Comparison of ENCODE assay signal across 11 mouse cellular contexts in genomic region chr14:29228976-29229716, GRCm38 (mm10).
A peak's percentile ranks its signal among the peaks of the same experiment; 100 is the strongest.
DNase-seq lines count a peak whose midpoint lies in the region; ATAC-seq and TF ChIP-seq lines count a peak whose summit lies in the region.
"Had no signal": no experiment of that assay in that cellular context is flagged by ENCODE, and none has a peak within 500 bp of the region (broad histone marks: within the 10 kb centered on the region; RNA-seq: fewer than 3 reads in every experiment).

No protein-coding gene starts in this region.

- H3K4me1 ChIP-seq in limb, embryonic 15.5 days = peaks cover 10% of the 10 kb centered on the region
- no peaks in the 10 kb centered on the region for H3K4me1 ChIP-seq in limb, embryonic 10.5 days
- peaks cover 27% of the 10 kb centered on the region for H3K4me1 ChIP-seq in embryonic facial prominence, embryonic 14.5 days (ENCODE audit: control insufficient read depth, insufficient read depth, low read length)
- H3K4me1 ChIP-seq in hindbrain, embryonic 14.5 days (replicated peaks; ENCODE audit: control insufficient read depth, insufficient read depth, low read length) = peaks cover 25% of the 10 kb centered on the region
- H3K4me1 ChIP-seq in neural tube, embryonic 11.5 days (ENCODE audit: control insufficient read depth, insufficient read depth, low read length) = no peaks in the 10 kb centered on the region; the same call in 1 of the 2 replicates
- no peaks in the 10 kb centered on the region for H3K4me1 ChIP-seq in liver, postnatal 0 days (ENCODE audit: insufficient read depth)
- H3K4me1 ChIP-seq: liver, embryonic 12.5 days; megakaryocyte, embryonic 14.5 days had no signal

- no peaks in the 10 kb centered on the region for H3K9me3 ChIP-seq in limb, embryonic 15.5 days
- H3K9me3 ChIP-seq in limb, embryonic 10.5 days (replicated peaks) = no peaks in the 10 kb centered on the region
- H3K9me3 ChIP-seq in embryonic facial prominence, embryonic 14.5 days (ENCODE audit: control insufficient read depth, low read length) = no peaks in the 10 kb centered on the region
- no peaks in the 10 kb centered on the region for H3K9me3 ChIP-seq in hindbrain, embryonic 14.5 days (ENCODE audit: control insufficient read depth, low read length)
- no peaks in the 10 kb centered on the region for H3K9me3 ChIP-seq in neural tube, embryonic 11.5 days (ENCODE audit: control insufficient read depth, low read length)
- H3K9me3 ChIP-seq in liver, postnatal 0 days (ENCODE audit: low read length) = no peaks in the 10 kb centered on the region
- H3K9me3 ChIP-seq: liver, embryonic 12.5 days had no signal

- no peak for TF ChIP-seq CTCF in liver, postnatal 0 days (IDR thresholded peaks at IDR 0.05; ENCODE audit: low read depth)

- H3K4me3 ChIP-seq in limb, embryonic 15.5 days = no peak overlapping the region
- H3K4me3 ChIP-seq in limb, embryonic 10.5 days = no peak overlapping the region
- H3K4me3 ChIP-seq in embryonic facial prominence, embryonic 14.5 days (ENCODE audit: low read depth, low read length) = no peak overlapping the region
- no peak overlapping the region for H3K4me3 ChIP-seq in hindbrain, embryonic 14.5 days (replicated peaks; ENCODE audit: low read length)
- no peak overlapping the region for H3K4me3 ChIP-seq in neural tube, embryonic 11.5 days (ENCODE audit: low read depth, low read length)
- no peak overlapping the region for H3K4me3 ChIP-seq in liver, postnatal 0 days (ENCODE audit: low read depth, low read length)
- H3K4me3 ChIP-seq: erythroblast, embryonic 14.5 days; liver, embryonic 12.5 days; megakaryocyte, embryonic 14.5 days had no signal

- no peaks in the 10 kb centered on the region for H3K36me3 ChIP-seq in limb, embryonic 15.5 days
- no peaks in the 10 kb centered on the region for H3K36me3 ChIP-seq in limb, embryonic 10.5 days
- no peaks in the 10 kb centered on the region for H3K36me3 ChIP-seq in embryonic facial prominence, embryonic 14.5 days (ENCODE audit: control insufficient read depth, insufficient read depth, low read length)
- no peaks in the 10 kb centered on the region for H3K36me3 ChIP-seq in hindbrain, embryonic 14.5 days (replicated peaks; ENCODE audit: control insufficient read depth, insufficient read depth)
- H3K36me3 ChIP-seq in neural tube, embryonic 11.5 days (ENCODE audit: control insufficient read depth, insufficient read depth, low read length) = no peaks in the 10 kb centered on the region
- H3K36me3 ChIP-seq in liver, postnatal 0 days (replicated peaks; ENCODE audit: insufficient read depth, low read length) = no peaks in the 10 kb centered on the region
- H3K36me3 ChIP-seq: liver, embryonic 12.5 days had no signal

- 57% methylated on average over 19 of the region's 19 CpGs for WGBS in limb, embryonic 15.5 days
- 67% methylated on average over 19 of the region's 19 CpGs for WGBS in limb, embryonic 10.5 days
- WGBS in embryonic facial prominence, embryonic 14.5 days = 37% methylated on average over 19 of the region's 19 CpGs
- 14% methylated on average over 19 of the region's 19 CpGs for WGBS in hindbrain, embryonic 14.5 days
- whole genome bisulfite sequencing in neural tube, embryonic 11.5 days = 47% methylated on average over 19 of the region's 19 CpGs
- WGBS in liver, postnatal 0 days (ENCODE audit: insufficient replicate concordance) = 60% methylated on average over 19 of the region's 19 CpGs

- H3K4me2 ChIP-seq in limb, embryonic 15.5 days = no peak overlapping the region
- peak overlapping the region; percentile 13; the same call in 1 of the 2 replicates for H3K4me2 ChIP-seq in embryonic facial prominence, embryonic 14.5 days (ENCODE audit: low read depth, low read length)
- H3K4me2 ChIP-seq in hindbrain, embryonic 14.5 days (replicated peaks) = peak overlapping the region; percentile 33
- H3K4me2 ChIP-seq in neural tube, embryonic 11.5 days (ENCODE audit: low read depth) = no peak overlapping the region
- no peak overlapping the region for H3K4me2 ChIP-seq in liver, postnatal 0 days (ENCODE audit: low read depth, low read length)
- H3K4me2 ChIP-seq: liver, embryonic 12.5 days had no signal

- H3K27me3 ChIP-seq in limb, embryonic 15.5 days = no peaks in the 10 kb centered on the region
- no peaks in the 10 kb centered on the region for H3K27me3 ChIP-seq in limb, embryonic 10.5 days (ENCODE audit: low read depth, poor library complexity, severe bottlenecking)
- H3K27me3 ChIP-seq in embryonic facial prominence, embryonic 14.5 days (replicated peaks; ENCODE audit: control insufficient read depth, insufficient read depth, low read length) = no peaks in the 10 kb centered on the region
- H3K27me3 ChIP-seq in hindbrain, embryonic 14.5 days (ENCODE audit: control insufficient read depth, insufficient read depth, low read length) = no peaks in the 10 kb centered on the region
- H3K27me3 ChIP-seq in neural tube, embryonic 11.5 days (ENCODE audit: control insufficient read depth, insufficient read depth, low read length) = no peaks in the 10 kb centered on the region
- no peaks in the 10 kb centered on the region for H3K27me3 ChIP-seq in liver, postnatal 0 days (ENCODE audit: insufficient read depth, low read length)
- H3K27me3 ChIP-seq: liver, embryonic 12.5 days; megakaryocyte, embryonic 14.5 days had no signal

- DNase-seq in limb, embryonic 10.5 days (ENCODE audit: low spot score) = no peak
- DNase-seq in embryonic facial prominence, embryonic 14.5 days (ENCODE audit: low spot score) = peak; percentile 85
- peak; percentile 37 for DNase-seq in hindbrain, embryonic 14.5 days (ENCODE audit: low spot score)
- DNase-seq in neural tube, embryonic 11.5 days (ENCODE audit: low spot score) = peak; percentile 25
- DNase-seq in gastrocnemius, adult 18-20 months (ENCODE audit: low spot score) = no peak
- no peak for DNase-seq in liver, postnatal 0 days

- H3K27ac ChIP-seq in limb, embryonic 15.5 days = peak overlapping the region; percentile 11; the same call in 1 of the 2 replicates
- no peak overlapping the region for H3K27ac ChIP-seq in limb, embryonic 10.5 days
- H3K27ac ChIP-seq in embryonic facial prominence, embryonic 14.5 days (replicated peaks; ENCODE audit: low read depth, low read length) = peak overlapping the region; percentile 70
- peak overlapping the region; percentile 75 for H3K27ac ChIP-seq in hindbrain, embryonic 14.5 days
- H3K27ac ChIP-seq in neural tube, embryonic 11.5 days (ENCODE audit: low read depth, low read length) = no peak overlapping the region
- no peak overlapping the region for H3K27ac ChIP-seq in liver, postnatal 0 days (ENCODE audit: low read depth)
- H3K27ac ChIP-seq: liver, embryonic 12.5 days had no signal

- no peak for ATAC-seq in limb, embryonic 15.5 days (ENCODE audit: insufficient number of reproducible peaks, low FRiP score, low TSS enrichment, low read depth)
- peak; percentile 37; the same call in 1 of the 2 replicates for ATAC-seq in embryonic facial prominence, embryonic 14.5 days (ENCODE audit: low read depth)
- no peak for ATAC-seq in hindbrain, embryonic 14.5 days (ENCODE audit: low FRiP score)
- ATAC-seq in neural tube, embryonic 11.5 days (ENCODE audit: insufficient read depth, low FRiP score, low TSS enrichment) = no peak
- no peak for ATAC-seq in liver, postnatal 0 days
- ATAC-seq: intestine, postnatal 0 days; liver, embryonic 12.5 days had no signal

- H3K9ac ChIP-seq in limb, embryonic 15.5 days = no peak overlapping the region
- H3K9ac ChIP-seq in embryonic facial prominence, embryonic 14.5 days (ENCODE audit: low read depth, low read length) = no peak overlapping the region
- H3K9ac ChIP-seq in hindbrain, embryonic 14.5 days = peak overlapping the region; percentile 16; the same call in 1 of the 2 replicates
- H3K9ac ChIP-seq in neural tube, embryonic 11.5 days (ENCODE audit: low read length) = no peak overlapping the region
- no peak overlapping the region for H3K9ac ChIP-seq in liver, postnatal 0 days (replicated peaks)
- H3K9ac ChIP-seq: liver, embryonic 12.5 days had no signal

- TF ChIP-seq EP300 in liver, postnatal 0 days (IDR thresholded peaks at IDR 0.05; ENCODE audit: low read depth) = no peak

Comparison
In these comparisons a context has a peak if more than half of its experiments do, and no peak if none do; other contexts are left out.
1. H3K27ac ChIP-seq: peak in limb, embryonic 15.5 days (single experiment), embryonic facial prominence, embryonic 14.5 days (single experiment) and hindbrain, embryonic 14.5 days (single experiment); none in limb, embryonic 10.5 days (single experiment), neural tube, embryonic 11.5 days (single experiment) and liver, postnatal 0 days (single experiment).
2. H3K4me2 ChIP-seq: peak in embryonic facial prominence, embryonic 14.5 days (single experiment) and hindbrain, embryonic 14.5 days (single experiment); none in limb, embryonic 15.5 days (single experiment), neural tube, embryonic 11.5 days (single experiment) and liver, postnatal 0 days (single experiment).
3. DNase-seq: peak in embryonic facial prominence, embryonic 14.5 days (single experiment), hindbrain, embryonic 14.5 days (single experiment) and neural tube, embryonic 11.5 days (single experiment); none in limb, embryonic 10.5 days (single experiment), gastrocnemius, adult 18-20 months (single experiment) and liver, postnatal 0 days (single experiment).